Mouse (Mus musculus): Measurements from ENCODE around the gene Afg3l1.

DNA sequence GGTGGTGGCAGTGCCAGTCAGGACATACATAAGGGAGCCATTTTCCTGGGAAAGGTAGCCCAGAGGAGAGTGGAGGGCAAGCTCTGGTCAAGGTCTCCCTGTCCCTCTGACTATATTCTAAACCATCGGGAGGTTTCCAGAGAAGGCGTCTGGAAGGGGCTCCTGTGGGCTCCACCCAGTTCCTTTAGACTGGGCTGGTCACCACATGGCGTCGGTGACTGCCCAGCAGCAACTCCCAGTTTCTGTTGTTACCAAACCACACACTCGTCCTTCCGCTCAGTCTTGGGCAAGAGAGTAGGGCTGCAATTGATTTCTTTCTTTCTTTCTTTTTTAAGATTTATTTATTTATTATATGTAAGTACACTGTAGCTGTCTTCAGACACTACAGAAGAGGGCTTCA is 33.6 kb upstream of the Afg3l1 start:
- TF ChIP-seq POLR2A (IDR thresholded peaks at IDR 0.05; ENCODE audit: borderline replicate concordance, extremely low read depth, insufficient read depth, insufficient read length, poor library complexity, severe bottlenecking) (no peak), CTCF (IDR thresholded peaks at IDR 0.05; ENCODE audit: borderline replicate concordance, extremely low read depth, insufficient read depth, insufficient read length) (no peak)

Measured in brain, embryonic 14.5 days (tissue).